Mouse (Mus musculus) forelimb bud, embryonic 11.5 days (tissue): ENCODE measurements at regions not wholly inside any gene's neighbourhood (a gene's known extent, or its start where the extent isn't known, plus 50 kb on each side); places are given as distances from the start of the nearest gene placed in this dataset.

ENCODE experiments used
- DNase-seq: peaks from one replicate; pipeline ENCODE4 v3.0.0-alpha.2; 2012; ENCODE audit warnings: low read depth, low spot score

GRCm38 (mm10) chr1:153962161-153962720, 62.2 kb upstream of the Teddm2 start:
- DNase-seq = no peak

GRCm38 (mm10) chr1:153963744-153964342, 63.8 kb upstream of the Teddm2 start:
- DNase-seq = peak; percentile 27

GRCm38 (mm10) chr1:153969401-153969800, 69.4 kb upstream of the Teddm2 start:
- DNase-seq = no peak

GRCm38 (mm10) chr1:153974300-153974699, 74.3 kb upstream of the Teddm2 start:
- DNase-seq = no peak

- peak; percentile 52 for DNase-seq
Observed at GRCm38 (mm10) chr1:153977963-153978726, 78.1 kb upstream of the Teddm2 start.

GRCm38 (mm10) chr1:153980886-153981285, 80.9 kb upstream of the Teddm2 start:
- no peak for DNase-seq

GRCm38 (mm10) chr1:153985595-153985994, 85.6 kb upstream of the Teddm2 start:
- no peak for DNase-seq

- DNase-seq = no peak
Observed at GRCm38 (mm10) chr1:153986632-153987031, 86.6 kb upstream of the Teddm2 start.

- no peak for DNase-seq
Observed at GRCm38 (mm10) chr1:153988297-153988696, 88.3 kb upstream of the Teddm2 start.

- DNase-seq = no peak
Observed at GRCm38 (mm10) chr1:153990651-153991435, 90.8 kb upstream of the Teddm2 start.

- DNase-seq = no peak
Observed at GRCm38 (mm10) chr1:153992466-153992865, 92.4 kb upstream of the Teddm2 start.

- no peak for DNase-seq
Observed at GRCm38 (mm10) chr1:153994871-153995270, 94.8 kb upstream of the Teddm2 start.

- no peak for DNase-seq
Observed at GRCm38 (mm10) chr1:153997201-153998181, 97.5 kb upstream of the Teddm2 start.

- DNase-seq = no peak
Observed at GRCm38 (mm10) chr1:153999776-154000175, 99.7 kb upstream of the Teddm2 start.

GRCm38 (mm10) chr1:154003669-154004068, 103.6 kb upstream of the Teddm2 start:
- no peak for DNase-seq

- DNase-seq = no peak
Observed at GRCm38 (mm10) chr1:154004647-154005046, 104.6 kb upstream of the Teddm2 start.

GRCm38 (mm10) chr1:154006055-154006454, 106.0 kb upstream of the Teddm2 start:
- DNase-seq = no peak

- no peak for DNase-seq
Observed at GRCm38 (mm10) chr1:154007440-154007839, 107.4 kb upstream of the Teddm2 start.

GRCm38 (mm10) chr1:154008593-154009310, 108.7 kb upstream of the Teddm2 start:
- peak; percentile 35 for DNase-seq

- no peak for DNase-seq
Observed at GRCm38 (mm10) chr1:154010681-154011080, 110.7 kb upstream of the Teddm2 start.
